Mouse (Mus musculus) lung, postnatal 0 days (tissue): ENCODE measurements at regions not wholly inside any gene's neighbourhood (a gene's known extent, or its start where the extent isn't known, plus 50 kb on each side); places are given as distances from the start of the nearest gene placed in this dataset.

Experiments used
- ATAC-seq: fragments of 200-750 bp; cut with Nextera tagmentation; 2 replicates; pipeline ENCODE4 v1.8.0; 2017; ENCODE audit warnings: moderate library complexity
- DNase-seq: peaks from one replicate; pipeline ENCODE4 v3.0.0-alpha.2; 2016; ENCODE audit warnings: low spot score
- H3K27ac ChIP-seq: fragments of 300-500 bp; sonication (generic); 2 replicates; pipeline ENCODE4 v1.5.1; 2014; ENCODE audit warnings: antibody characterized with exemption, mild to moderate bottlenecking, low read length, mixed read lengths
- H3K27me3 ChIP-seq: fragments of 300-500 bp; sonication (generic); replicated peaks from 2 replicates; pipeline ENCODE4 v1.6.1; 2014; ENCODE audit warnings: low read length, mixed read lengths; ENCODE audit not compliant: insufficient read depth
- H3K36me3 ChIP-seq: fragments of 300-500 bp; sonication (generic); 2 replicates; pipeline ENCODE4 v1.6.1; 2014; ENCODE audit warnings: low read length, mixed read lengths; ENCODE audit not compliant: insufficient read depth
- H3K4me1 ChIP-seq: fragments of 300-500 bp; sonication (generic); 2 replicates; pipeline ENCODE4 v1.6.1; 2014; ENCODE audit warnings: antibody characterized with exemption, low read depth, low read length, mixed read lengths; ENCODE audit not compliant: insufficient read depth
- H3K4me2 ChIP-seq: fragments of 300-500 bp; sonication (generic); replicated peaks from 2 replicates; pipeline ENCODE4 v1.6.1; 2014; ENCODE audit warnings: low read depth, mild to moderate bottlenecking, low read length, moderate library complexity, mixed read lengths
- H3K4me3 ChIP-seq: fragments of 300-500 bp; sonication (generic); 2 replicates; pipeline ENCODE4 v1.5.1; 2014; ENCODE audit warnings: low read depth, low read length
- H3K9ac ChIP-seq: fragments of 300-500 bp; sonication (generic); replicated peaks from 2 replicates; pipeline ENCODE4 v1.6.1; 2014; ENCODE audit warnings: low read depth, mild to moderate bottlenecking
- H3K9me3 ChIP-seq: fragments of 300-500 bp; sonication (generic); 2 replicates; pipeline ENCODE4 v1.6.1; 2016; ENCODE audit warnings: low read length, mixed read lengths
- CTCF ChIP-seq: IDR thresholded peaks from 2 replicates; pipeline ENCODE4 v1.5.1; 2016; ENCODE audit warnings: antibody characterized with exemption, mild to moderate bottlenecking
- EP300 ChIP-seq: IDR thresholded peaks from 2 replicates; pipeline ENCODE4 v1.6.1; 2016; ENCODE audit warnings: antibody characterized with exemption, mild to moderate bottlenecking, control low read depth
- WGBS: fragments of 180-500 bp; shearing (Covaris S2); extraction: QIAGEN DNeasy Blood & Tissue Kit; methylation state at CpG from one replicate; pipeline ENCODE4 v1.1.7; 2014; 5-methylcytosine and 5-hydroxymethylcytosine counted together

DNA sequence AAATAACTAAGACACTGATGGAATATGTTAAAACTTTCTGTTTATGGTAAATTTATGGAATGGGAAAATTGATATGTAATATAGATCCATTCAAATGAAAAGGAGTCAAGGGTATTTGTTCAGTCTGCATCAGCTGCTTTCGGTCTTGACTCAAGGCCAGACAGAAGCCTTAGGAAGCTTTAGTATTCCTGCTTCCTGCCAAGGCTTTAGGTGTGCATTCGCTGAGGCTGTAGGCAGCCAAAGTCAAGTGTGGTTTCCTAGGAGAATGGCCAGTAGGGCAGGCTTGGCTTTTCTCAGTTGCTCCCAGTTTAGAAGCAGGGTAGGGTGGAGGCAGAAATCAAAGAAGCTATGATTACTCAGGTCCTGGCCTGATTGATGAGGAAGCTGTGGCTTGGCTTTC, 217.2 kb upstream of the B430305J03Rik start:
- Histone ChIP-seq H3K36me3 (no peaks in the 10 kb centered on the region), H3K4me1 (no peaks in the 10 kb centered on the region), H3K9me3 (no peaks in the 10 kb centered on the region), H3K4me2 (no peak overlapping the region), H3K9ac (no peak overlapping the region), H3K27ac (no peak overlapping the region), H3K27me3 (no peaks in the 10 kb centered on the region), H3K4me3 (no peak overlapping the region)
- TF ChIP-seq CTCF = no peak
- no peak for TF ChIP-seq EP300
- WGBS = 85% methylated on average over 2 of the region's 2 CpGs
- ATAC-seq = no peak
- DNase-seq = no peak

DNA sequence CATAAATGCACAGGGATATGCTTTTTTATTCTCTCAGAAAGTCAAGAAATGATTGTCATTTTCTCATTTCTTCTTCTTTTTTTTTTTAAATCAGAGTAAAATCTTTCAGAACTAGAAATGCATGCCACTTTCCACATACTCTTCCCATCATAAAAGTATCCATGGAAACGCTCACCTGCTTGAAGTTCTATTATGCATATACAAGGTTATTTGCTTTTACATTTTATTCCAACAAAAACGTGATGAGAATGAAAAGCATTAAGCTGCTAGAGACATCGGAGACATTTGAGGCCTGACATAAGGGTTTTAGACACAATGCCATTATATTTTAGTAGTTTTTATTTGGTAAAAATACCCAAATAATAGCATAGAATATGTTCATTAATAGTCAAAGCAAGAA, 214.5 kb upstream of the B430305J03Rik start:
- Histone ChIP-seq H3K9ac (no peak overlapping the region), H3K27me3 (no peaks in the 10 kb centered on the region), H3K9me3 (no peaks in the 10 kb centered on the region), H3K27ac (no peak overlapping the region), H3K4me2 (no peak overlapping the region), H3K4me3 (no peak overlapping the region), H3K4me1 (no peaks in the 10 kb centered on the region), H3K36me3 (no peaks in the 10 kb centered on the region)
- DNase-seq = no peak
- TF ChIP-seq CTCF = no peak
- no peak for TF ChIP-seq EP300
- WGBS = 76% methylated on average over 3 of the region's 3 CpGs
- no peak for ATAC-seq

DNA sequence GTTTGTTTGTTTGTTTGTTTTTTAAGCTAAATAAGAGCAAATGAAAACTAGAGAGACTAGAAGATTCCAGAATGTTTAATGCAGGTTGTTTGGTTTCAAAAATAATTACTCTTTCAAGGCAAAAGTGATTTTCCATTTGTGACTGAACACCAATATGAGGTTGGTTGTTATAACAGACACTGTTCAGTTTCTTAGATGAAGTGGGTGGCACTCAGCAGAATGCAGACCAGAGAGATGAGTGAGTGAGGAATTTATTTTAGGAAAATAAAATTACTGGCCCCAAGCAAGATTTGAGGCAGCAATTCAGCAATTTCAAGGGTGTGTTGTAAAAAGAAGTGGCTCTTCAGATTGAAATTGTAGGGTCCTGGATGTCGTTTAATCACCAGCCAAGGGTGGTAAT, 171.4 kb upstream of the B430305J03Rik start:
- WGBS = 29% methylated on average over 1 of the region's 1 CpGs
- no peak for TF ChIP-seq EP300
- TF ChIP-seq CTCF = no peak

DNA sequence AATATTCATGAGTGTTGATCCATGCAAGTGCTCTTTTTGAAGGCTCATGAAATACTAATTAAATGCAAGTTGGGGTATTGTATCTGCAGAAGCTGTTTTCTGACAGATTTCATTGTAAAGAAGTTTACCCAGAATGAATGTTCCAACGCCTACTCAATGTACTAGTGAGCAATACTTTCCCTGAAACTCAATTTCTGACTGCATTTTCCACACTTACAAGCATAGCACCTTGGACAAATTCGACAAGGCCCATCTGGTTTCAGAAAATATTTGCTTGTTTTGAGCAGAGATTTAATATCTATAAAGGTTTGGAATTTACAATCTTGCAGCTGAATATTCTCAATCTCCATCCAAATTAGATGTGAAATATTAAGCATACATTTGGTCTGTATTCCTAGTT, 170.0 kb upstream of the B430305J03Rik start:
- TF ChIP-seq CTCF (no peak), EP300 (no peak)
- Histone ChIP-seq H3K4me1 (no peaks in the 10 kb centered on the region), H3K9me3 (no peaks in the 10 kb centered on the region), H3K27ac (no peak overlapping the region), H3K36me3 (no peaks in the 10 kb centered on the region), H3K9ac (no peak overlapping the region), H3K27me3 (no peaks in the 10 kb centered on the region), H3K4me3 (no peak overlapping the region), H3K4me2 (no peak overlapping the region)
- WGBS = 60% methylated on average over 2 of the region's 2 CpGs
- ATAC-seq = no peak
- no peak for DNase-seq

More for the DNA sequence above, 171.4 kb upstream of the B430305J03Rik start:
- H3K4me3 ChIP-seq = no peak overlapping the region
- no peaks in the 10 kb centered on the region for H3K36me3 ChIP-seq
- no peak overlapping the region for H3K4me2 ChIP-seq
- DNase-seq (no peak), ATAC-seq (no peak)
- no peak overlapping the region for H3K27ac ChIP-seq
- no peaks in the 10 kb centered on the region for H3K27me3 ChIP-seq
- no peaks in the 10 kb centered on the region for H3K9me3 ChIP-seq
- H3K4me1 ChIP-seq = no peaks in the 10 kb centered on the region
- H3K9ac ChIP-seq = no peak overlapping the region

DNA sequence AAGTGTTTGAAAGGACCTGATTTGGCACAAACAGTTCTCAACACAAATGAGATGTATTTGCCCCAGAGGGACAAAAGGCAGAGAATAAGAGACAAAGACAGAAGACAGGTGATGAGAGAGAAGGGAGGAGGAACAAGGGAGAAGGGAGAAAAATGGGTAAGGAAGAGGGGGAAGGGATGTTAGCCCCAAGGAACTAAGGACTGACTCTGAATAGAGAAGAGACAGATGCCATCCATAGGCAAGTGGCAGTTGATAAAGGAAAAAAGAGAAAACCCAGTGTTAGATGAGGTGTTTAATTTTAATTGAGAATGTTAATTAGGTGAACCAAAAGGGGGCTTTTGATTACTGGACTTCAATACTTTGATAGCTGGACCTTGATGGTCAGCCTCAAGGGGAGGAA, 137.4 kb upstream of the B430305J03Rik start:
- no peak overlapping the region for H3K4me3 ChIP-seq
- no peaks in the 10 kb centered on the region for H3K4me1 ChIP-seq
- no peaks in the 10 kb centered on the region for H3K36me3 ChIP-seq
- TF ChIP-seq EP300 (no peak), CTCF (no peak)
- no peak overlapping the region for H3K4me2 ChIP-seq
- no peaks in the 10 kb centered on the region for H3K9me3 ChIP-seq
- no peak for ATAC-seq
- no peak overlapping the region for H3K9ac ChIP-seq
- H3K27ac ChIP-seq = no peak overlapping the region
- H3K27me3 ChIP-seq = no peaks in the 10 kb centered on the region
- DNase-seq = no peak

DNA sequence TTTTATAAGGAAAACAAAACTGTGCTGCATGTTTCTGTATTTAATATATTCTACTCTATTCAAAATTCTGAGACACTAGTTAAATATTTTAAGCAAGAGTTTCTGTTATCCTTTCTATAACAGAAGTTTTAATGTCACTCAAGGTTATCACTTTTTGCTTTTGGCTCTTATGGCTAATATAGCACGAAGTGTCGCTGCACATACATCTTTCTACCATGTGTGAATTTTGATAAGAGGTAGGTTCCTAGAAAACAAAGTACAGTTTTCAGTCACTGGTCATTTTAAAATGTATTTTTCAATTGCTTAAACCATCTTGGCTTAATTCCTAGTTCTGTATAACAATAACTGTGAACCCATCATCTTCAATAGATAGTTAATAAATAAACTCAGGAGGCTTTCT, 129.1 kb upstream of the B430305J03Rik start:
- TF ChIP-seq EP300 (no peak), CTCF (no peak)
- ATAC-seq = no peak
- Histone ChIP-seq H3K4me1 (no peaks in the 10 kb centered on the region), H3K27ac (no peak overlapping the region), H3K9ac (no peak overlapping the region), H3K36me3 (no peaks in the 10 kb centered on the region), H3K4me3 (no peak overlapping the region), H3K9me3 (no peaks in the 10 kb centered on the region), H3K27me3 (no peaks in the 10 kb centered on the region), H3K4me2 (no peak overlapping the region)
- WGBS = 84% methylated on average over 2 of the region's 2 CpGs
- DNase-seq = no peak

DNA sequence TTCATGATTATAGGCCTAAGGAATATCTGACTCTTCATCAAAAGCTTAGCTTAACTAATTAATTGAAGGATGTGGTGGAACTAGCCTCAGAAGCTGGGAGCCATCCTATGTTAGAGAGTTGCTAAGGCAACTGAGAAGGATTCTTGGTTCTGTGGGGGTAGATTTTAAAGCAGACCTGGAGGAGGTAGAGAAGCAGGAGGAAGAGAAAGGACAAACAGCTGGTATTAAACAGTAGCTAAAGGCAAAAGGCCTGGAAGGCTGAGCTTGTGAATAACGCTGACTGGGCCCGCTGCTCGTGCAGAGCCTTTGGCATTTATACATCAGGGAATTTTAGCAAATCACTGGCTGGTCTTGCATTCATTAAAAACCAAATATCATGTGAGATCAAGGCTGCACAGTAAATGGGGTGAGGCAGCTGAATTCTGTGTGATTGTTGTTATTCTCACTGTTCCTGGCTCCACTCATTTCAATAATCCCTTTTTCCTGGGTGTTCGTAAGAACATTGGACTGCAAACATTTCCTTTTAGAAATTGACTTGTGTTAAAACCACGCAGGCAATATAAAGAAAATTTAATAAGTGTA, 121.1 kb upstream of the B430305J03Rik start:
- Histone ChIP-seq H3K27ac (no peak overlapping the region), H3K9me3 (no peaks in the 10 kb centered on the region), H3K4me3 (no peak overlapping the region), H3K27me3 (no peaks in the 10 kb centered on the region), H3K9ac (no peak overlapping the region), H3K36me3 (no peaks in the 10 kb centered on the region), H3K4me1 (no peaks in the 10 kb centered on the region), H3K4me2 (no peak overlapping the region)
- TF ChIP-seq EP300 (no peak), CTCF (no peak)
- DNase-seq (no peak), ATAC-seq (no peak)
- WGBS = 86% methylated on average over 5 of the region's 5 CpGs
